Mouse (Mus musculus) thymus, postnatal 0 days (tissue): Measurements from ENCODE around the gene Helq. TPM values are rescaled to one million over a fixed set of nuclear protein-coding genes. Genes with fewer than 3 reads are reported as not detected.

Source experiments
- DNase-seq: peaks from one replicate; pipeline ENCODE4 v3.0.0-alpha.2; 2015; ENCODE audit warnings: low spot score
- polyA plus RNA-seq: library from polyadenylated mRNA; unstranded; fragments of >200 nt; fragmentation: Nextera tagmentation; extraction: Ambion mirVana; gene quantifications from 2 replicates; pipeline ENCODE4 v1.2.1, GENCODE M21; 2015

Helq gene
- 15.8 and 20.7 TPM in 2 replicates for polyA plus RNA-seq

DNA sequence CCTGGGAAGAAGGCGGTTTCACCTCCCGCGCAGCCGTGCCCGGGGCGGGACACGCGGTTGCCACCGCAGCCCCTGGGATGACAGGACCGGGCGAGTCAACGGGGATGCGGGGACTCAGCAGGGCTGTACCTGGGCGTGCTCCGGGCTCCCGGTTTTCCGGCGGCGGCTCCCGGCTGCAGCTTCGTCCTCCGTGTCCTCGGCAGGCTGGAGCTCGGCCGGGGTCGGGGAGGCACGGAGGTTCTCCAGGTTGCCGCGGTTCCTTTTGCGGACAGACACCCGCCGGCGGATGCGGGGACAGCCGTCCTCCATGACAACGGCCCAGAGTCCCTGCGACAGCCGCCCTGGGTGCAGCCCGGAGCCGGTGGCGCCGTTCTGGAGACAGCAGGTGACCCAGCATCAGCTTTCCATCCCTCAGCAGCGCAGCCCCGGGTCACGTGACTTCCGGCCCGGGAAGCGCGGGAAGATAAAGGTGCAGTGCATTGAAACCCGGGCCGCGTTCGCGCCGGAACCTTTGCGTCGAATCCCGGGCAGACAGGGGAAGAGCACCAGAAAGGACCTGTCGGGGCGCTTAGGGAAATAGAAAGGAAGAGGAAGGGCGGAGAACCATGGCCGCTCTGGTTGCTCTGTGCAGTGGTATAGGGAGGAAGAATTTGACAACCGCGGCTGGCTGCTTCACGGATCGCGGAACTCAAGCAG is at the start of gene Helq, which contains the start of gene Mrps18c:
Gene Helq (minus strand): TSS at position 434 of the 696 bp plus-strand sequence.
Gene Mrps18c (plus strand): TSS at position 463 of the 696 bp plus-strand sequence.
- DNase-seq: peak; percentile 91

GRCm38 (mm10) chr5:100847143-100847542 is 48.7 kb upstream of the Helq start:
- DNase-seq: no peak

- no peak for DNase-seq
Measured at GRCm38 (mm10) chr5:100846599-100846920, 48.2 kb upstream of the Helq start.

DNA sequence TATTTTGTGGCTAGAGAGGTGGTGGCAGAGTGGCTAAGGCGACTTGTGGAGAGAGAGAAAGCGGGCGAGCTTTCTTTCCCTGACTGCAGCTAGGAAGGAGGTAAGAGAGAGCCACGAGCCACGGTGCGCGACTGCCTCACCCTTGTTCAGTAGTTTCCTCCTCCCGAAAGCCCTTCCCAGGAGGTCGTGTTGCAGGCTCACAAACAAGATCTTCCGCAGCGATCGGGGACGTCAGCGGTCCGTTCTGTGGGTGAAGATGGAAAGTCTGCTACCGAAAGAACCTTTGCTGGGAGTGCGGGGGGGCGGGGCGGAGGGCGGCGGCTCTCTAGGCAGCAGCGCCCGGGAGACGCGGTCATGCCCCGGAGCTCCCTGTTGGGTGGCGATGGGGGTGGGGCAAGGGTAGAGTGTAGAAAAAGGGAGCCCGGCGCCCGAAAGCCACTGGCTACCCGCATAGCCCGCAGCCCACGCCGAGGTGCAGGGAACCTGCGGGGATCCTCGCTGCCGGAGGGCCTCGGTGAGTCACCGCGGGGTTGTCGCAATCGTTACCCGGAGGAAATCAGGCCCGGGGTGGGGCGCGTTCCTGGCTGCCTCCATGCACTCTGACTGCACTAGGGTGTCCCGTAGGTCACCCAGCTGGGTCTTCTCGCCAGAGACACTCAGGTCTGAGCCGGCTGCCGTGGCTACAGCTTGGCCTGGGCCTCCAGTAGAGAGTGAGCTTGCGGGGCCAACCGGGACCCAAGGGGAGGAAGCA is 47.6 kb upstream of the Helq start:
- peak; percentile 44 for DNase-seq

DNA sequence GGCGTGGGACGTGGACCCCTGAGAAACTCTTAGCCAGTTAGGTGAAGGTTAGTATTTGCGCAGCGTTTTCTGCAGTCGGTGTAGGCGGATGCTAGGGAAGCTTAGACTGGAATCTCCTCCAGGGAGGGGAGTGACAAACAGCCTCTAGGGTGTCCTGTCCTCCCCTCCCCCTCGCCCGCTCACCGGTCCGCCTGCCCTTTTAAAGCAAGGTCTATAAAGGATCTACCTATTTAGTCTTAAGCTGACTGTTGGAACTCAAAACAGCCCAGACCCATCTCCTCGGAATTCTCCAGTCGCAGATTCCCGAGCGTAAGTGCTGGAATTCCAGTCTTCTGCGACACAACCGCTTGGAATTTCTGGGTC is 47.1 kb upstream of the Helq start, which contains the start of gene Gpat3:
Gene Gpat3 (plus strand): TSS at position 229 of the 363 bp plus-strand sequence.
- DNase-seq: no peak

- DNase-seq: no peak
Measured at GRCm38 (mm10) chr5:100844485-100844884, 46.1 kb upstream of the Helq start.

- no peak for DNase-seq
Measured at GRCm38 (mm10) chr5:100837907-100838306, 39.5 kb upstream of the Helq start.

- no peak for DNase-seq
Measured at GRCm38 (mm10) chr5:100835862-100836538, 37.6 kb upstream of the Helq start.

- no peak for DNase-seq
Measured at GRCm38 (mm10) chr5:100833841-100834240, 35.4 kb upstream of the Helq start.

DNA sequence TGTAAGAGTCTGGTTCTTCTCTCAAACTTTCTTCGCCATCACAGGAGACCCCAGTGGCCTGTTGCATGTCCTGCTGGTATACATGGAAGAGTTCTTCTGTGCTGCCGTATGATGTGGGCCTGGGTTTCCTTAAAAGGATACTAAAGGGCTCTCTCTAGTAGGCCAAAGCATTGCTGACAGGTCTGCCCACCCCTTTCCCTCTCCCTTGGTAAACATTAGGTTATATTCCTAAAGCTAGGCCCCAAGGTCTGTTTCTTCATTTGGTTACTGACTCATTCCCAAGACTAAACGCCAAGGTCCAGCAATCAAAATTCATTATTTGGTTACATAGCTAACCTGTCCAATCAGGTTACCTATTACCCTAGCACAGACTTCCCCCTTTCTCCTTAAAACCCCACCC is 34.3 kb upstream of the Helq start:
- DNase-seq: no peak

DNA sequence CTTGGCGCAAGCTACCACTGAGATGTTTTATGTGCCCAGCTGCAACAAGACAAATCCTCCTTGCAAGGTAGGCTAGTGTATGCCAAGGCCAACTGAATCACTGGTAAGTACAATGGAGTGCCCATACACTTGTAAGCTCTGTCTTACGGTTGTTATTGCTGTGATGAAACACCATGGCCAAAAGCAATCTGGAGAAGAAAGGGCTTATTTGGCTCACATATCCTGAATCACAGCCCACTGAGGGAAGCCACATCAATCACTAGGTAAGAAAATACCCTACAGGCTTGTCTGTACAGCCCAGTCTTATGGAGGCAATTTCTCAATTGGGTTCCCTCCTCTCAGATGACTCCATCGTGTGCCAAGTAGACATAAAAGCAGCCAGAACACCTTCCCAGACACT is 30.3 kb upstream of the Helq start:
- no peak for DNase-seq

DNA sequence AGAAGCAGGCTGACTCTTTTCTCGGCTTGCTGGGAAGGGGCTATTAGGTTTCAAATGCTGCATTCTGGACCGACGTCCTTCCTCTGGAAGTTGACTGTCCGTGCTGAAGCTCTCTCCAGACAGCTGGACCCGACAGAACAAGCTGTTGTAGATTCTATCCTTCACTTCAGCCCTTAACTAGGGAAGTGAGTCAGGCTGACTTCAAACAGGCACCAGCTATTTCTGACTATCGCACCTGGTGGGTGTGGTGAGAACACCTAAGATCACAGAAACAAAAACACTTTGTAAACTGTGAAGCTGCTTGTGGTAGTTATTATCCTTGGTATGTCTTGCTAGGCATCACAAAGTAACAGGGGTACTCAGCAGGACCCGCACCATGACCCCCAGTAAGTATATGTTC is 28.1 kb upstream of the Helq start:
- peak; percentile 61 for DNase-seq

DNA sequence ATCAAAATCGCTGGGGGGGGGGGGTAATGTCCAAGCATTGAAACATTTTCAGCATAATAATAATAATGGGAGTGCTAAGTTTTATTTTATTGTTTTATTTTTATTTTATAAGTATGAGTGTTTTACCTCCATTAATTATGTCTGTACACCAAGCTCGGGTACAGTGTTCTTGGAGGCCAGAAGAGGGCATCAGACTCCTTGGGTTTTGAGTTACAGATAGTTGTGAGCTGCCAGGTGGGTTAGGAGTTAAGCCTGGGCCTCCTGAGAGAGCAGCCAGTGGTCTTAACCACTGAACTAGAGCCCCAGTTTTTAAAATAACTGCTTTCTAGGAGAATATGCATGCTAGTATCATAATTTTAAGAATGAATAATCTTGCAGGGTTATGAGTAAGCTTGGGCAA is 27.6 kb upstream of the Helq start:
- peak; percentile 73 for DNase-seq

GRCm38 (mm10) chr5:100822826-100823225 is 24.4 kb upstream of the Helq start:
- DNase-seq: peak; percentile 55

- DNase-seq: no peak
Measured at GRCm38 (mm10) chr5:100821375-100821774, 23.0 kb upstream of the Helq start.

- DNase-seq: peak; percentile 88
Measured at GRCm38 (mm10) chr5:100820483-100821184, 22.2 kb upstream of the Helq start, which contains the start of gene Abraxas1. Gene Abraxas1 (minus strand): TSS chr5:100820965.

DNA sequence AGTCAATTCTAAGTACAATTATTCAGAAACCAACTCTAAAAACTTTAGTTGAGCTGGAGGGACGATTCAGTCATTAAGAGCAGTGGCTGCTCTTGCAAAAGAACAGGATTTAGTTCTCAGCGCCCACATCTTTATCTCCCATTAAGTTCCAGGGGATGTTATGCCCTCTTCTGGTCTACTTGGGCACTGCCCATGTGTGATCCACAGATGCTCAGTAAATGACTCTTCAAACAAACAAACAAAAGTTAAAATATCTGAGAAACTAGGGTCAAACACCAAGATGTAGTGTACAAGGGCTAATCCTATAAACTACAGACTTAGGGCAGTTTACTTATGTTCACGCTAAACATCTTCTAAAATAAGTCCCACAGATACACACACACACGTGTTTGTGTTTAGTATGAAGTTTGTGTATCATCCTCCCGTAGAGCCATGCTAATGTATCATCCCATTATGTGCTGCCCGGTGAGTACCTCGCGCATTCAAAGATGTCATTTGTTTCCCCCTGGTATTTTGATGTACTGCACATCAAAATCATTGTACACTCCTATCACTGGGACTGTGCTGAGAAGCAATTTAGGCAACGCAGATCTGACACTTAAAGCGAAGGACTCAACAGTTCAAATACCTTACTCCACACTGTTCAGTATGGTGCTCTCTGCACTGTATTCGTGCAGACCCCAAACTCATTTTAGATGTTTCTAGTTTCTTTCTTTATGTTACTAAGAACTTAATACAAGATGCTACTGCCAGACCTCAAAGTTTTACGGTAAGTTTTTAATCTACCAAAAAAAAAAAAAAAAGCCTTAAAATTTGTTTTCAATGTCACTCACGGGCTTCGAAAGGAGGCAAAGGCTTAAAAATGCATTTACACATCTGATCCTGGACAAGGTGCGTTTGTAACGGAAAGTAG is 21.4 kb upstream of the Helq start:
- DNase-seq: peak; percentile 16

DNA sequence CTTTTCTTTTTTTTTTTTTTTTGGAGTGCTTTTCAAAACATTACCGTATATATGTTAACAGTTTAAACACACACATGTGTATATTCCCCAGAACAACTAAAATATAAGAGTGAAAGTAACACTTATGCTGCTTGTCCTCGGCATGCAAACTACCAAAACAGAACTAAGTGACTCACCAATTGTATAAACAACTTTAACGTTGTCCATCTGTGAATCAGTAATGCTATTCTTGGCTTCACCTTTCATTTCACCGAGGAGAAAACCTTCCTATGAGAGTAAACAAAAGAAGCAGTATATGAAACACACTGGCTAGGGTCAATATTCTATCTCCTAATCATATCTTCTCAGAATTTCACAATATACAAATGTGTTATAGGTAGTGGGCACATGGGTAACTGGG is 19.9 kb upstream of the Helq start:
- no peak for DNase-seq

- no peak for DNase-seq
Measured at GRCm38 (mm10) chr5:100794084-100794483, 4.3 kb downstream of the Helq start.

- no peak for DNase-seq
Measured at GRCm38 (mm10) chr5:100792261-100792660, 6.1 kb downstream of the Helq start.
